Mouse (Mus musculus): ENCODE measurements around the gene Wasf2. TPM values are rescaled to one million over a fixed set of nuclear protein-coding genes. Genes with fewer than 3 reads are reported as not detected.

The Wasf2 gene
- total and polyA plus RNA-seq, 2 experiments from 2014 or later: 11.3 to 24.1 TPM

- Histone ChIP-seq H3K4me2 (ENCODE audit: low read depth) (no peak overlapping the region), H3K36me3 (ENCODE audit: insufficient read depth) (peaks cover 36% of the 10 kb centered on the region), H3K9me3 (ENCODE audit: low read length) (no peaks in the 10 kb centered on the region), H3K9ac (peak overlapping the region; percentile 18; the same call in 1 of the 2 replicates), H3K27me3 (ENCODE audit: insufficient read depth, low read length) (no peaks in the 10 kb centered on the region), H3K4me3 (ENCODE audit: low read depth, low read length) (no peak overlapping the region), H3K27ac (ENCODE audit: low read depth, low read length) (peak overlapping the region; percentile 64), H3K4me1 (ENCODE audit: insufficient read depth) (peaks cover 31% of the 10 kb centered on the region)
- TF ChIP-seq CTCF (IDR thresholded peaks at IDR 0.05; ENCODE audit: low read depth): no peak
- 10% methylated on average over 7 of the region's 7 CpGs for WGBS
- ATAC-seq: peak; percentile 47; the same call in 1 of the 2 replicates
- no peak for DNase-seq
These were observed 66.5 kb downstream of the Wasf2 start for GRCm38 (mm10) chr4:133196852-133197251.

GRCm38 (mm10) chr4:133197355-133197754, 67.0 kb downstream of the Wasf2 start:
- Histone ChIP-seq H3K4me1 (ENCODE audit: insufficient read depth) (peaks cover 31% of the 10 kb centered on the region), H3K4me3 (ENCODE audit: low read depth, low read length) (no peak overlapping the region), H3K36me3 (ENCODE audit: insufficient read depth) (peaks cover 33% of the 10 kb centered on the region), H3K27me3 (ENCODE audit: insufficient read depth, low read length) (no peaks in the 10 kb centered on the region), H3K9me3 (ENCODE audit: low read length) (no peaks in the 10 kb centered on the region), H3K4me2 (ENCODE audit: low read depth) (no peak overlapping the region), H3K27ac (ENCODE audit: low read depth, low read length) (peak overlapping the region; percentile 64), H3K9ac (peak overlapping the region; percentile 18; the same call in 1 of the 2 replicates)
- no peak for TF ChIP-seq CTCF (IDR thresholded peaks at IDR 0.05; ENCODE audit: low read depth)
- DNase-seq (peak; percentile 43), ATAC-seq (peak; percentile 16; the same call in 1 of the 2 replicates)
- WGBS: 7% methylated on average over 5 of the region's 5 CpGs

GRCm38 (mm10) chr4:133197801-133198286, 67.5 kb downstream of the Wasf2 start:
- Histone ChIP-seq H3K9me3 (ENCODE audit: low read length) (no peaks in the 10 kb centered on the region), H3K27me3 (ENCODE audit: insufficient read depth, low read length) (no peaks in the 10 kb centered on the region), H3K36me3 (ENCODE audit: insufficient read depth) (peaks cover 29% of the 10 kb centered on the region), H3K4me2 (ENCODE audit: low read depth) (no peak overlapping the region), H3K9ac (0 out of 2 replicates have a peak overlapping the region, but pooled peaks have one; percentile 18), H3K4me1 (ENCODE audit: insufficient read depth) (peaks cover 31% of the 10 kb centered on the region), H3K4me3 (ENCODE audit: low read depth, low read length) (no peak overlapping the region), H3K27ac (ENCODE audit: low read depth, low read length) (peak overlapping the region; percentile 64)
- ATAC-seq (peak; percentile 27), DNase-seq (peak; percentile 50)
- TF ChIP-seq CTCF (IDR thresholded peaks at IDR 0.05; ENCODE audit: low read depth): no peak
- 14% methylated on average over 13 of the region's 13 CpGs for WGBS

- 30% methylated on average over 19 of the region's 19 CpGs for WGBS
- Histone ChIP-seq H3K27me3 (ENCODE audit: insufficient read depth, low read length) (no peaks in the 10 kb centered on the region), H3K27ac (ENCODE audit: low read depth, low read length) (0 out of 2 replicates have a peak overlapping the region, but pooled peaks have one; percentile 64), H3K4me1 (ENCODE audit: insufficient read depth) (peaks cover 31% of the 10 kb centered on the region), H3K9me3 (ENCODE audit: low read length) (no peaks in the 10 kb centered on the region), H3K4me2 (ENCODE audit: low read depth) (no peak overlapping the region), H3K36me3 (ENCODE audit: insufficient read depth) (peaks cover 23% of the 10 kb centered on the region), H3K9ac (no peak overlapping the region), H3K4me3 (ENCODE audit: low read depth, low read length) (no peak overlapping the region)
- no peak for ATAC-seq
- no peak for DNase-seq
- TF ChIP-seq CTCF (IDR thresholded peaks at IDR 0.05; ENCODE audit: low read depth): no peak
These were observed 68.3 kb downstream of the Wasf2 start for GRCm38 (mm10) chr4:133198337-133199180.

DNA sequence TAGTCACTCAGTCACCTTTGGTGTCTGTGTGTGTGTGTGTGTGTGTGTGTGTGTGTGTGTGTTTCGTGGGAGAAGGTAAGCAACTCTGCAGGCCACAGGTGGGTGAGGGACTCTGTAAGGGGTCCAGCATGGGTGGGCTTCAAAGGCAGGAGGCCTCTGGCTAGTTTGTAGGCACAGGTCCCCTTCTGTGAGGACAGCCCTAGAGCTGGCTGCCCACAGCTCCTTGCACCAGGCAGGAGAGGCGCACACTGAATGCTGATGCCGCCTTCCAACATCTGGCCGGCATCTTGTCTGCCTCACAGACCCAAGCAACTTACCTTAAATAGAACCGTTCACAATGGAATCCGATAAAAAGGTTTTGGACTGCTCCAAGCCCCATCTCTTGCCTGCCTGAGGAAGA, 69.4 kb downstream of the Wasf2 start:
- no peak for TF ChIP-seq CTCF (IDR thresholded peaks at IDR 0.05; ENCODE audit: low read depth)
- DNase-seq (no peak), ATAC-seq (no peak)
- no peak overlapping the region for H3K4me2 ChIP-seq (ENCODE audit: low read depth)
- 65% methylated on average over 6 of the region's 6 CpGs for WGBS
- no peak overlapping the region for H3K4me3 ChIP-seq (ENCODE audit: low read depth, low read length)
- H3K9ac ChIP-seq: no peak overlapping the region
- H3K27me3 ChIP-seq (ENCODE audit: insufficient read depth, low read length): no peaks in the 10 kb centered on the region
- peaks cover 31% of the 10 kb centered on the region for H3K4me1 ChIP-seq (ENCODE audit: insufficient read depth)
- H3K36me3 ChIP-seq (ENCODE audit: insufficient read depth): peaks cover 12% of the 10 kb centered on the region
- no peaks in the 10 kb centered on the region for H3K9me3 ChIP-seq (ENCODE audit: low read length)
- H3K27ac ChIP-seq (ENCODE audit: low read depth, low read length): no peak overlapping the region

GRCm38 (mm10) chr4:133200343-133200742, 70.0 kb downstream of the Wasf2 start:
- Histone ChIP-seq H3K27me3 (ENCODE audit: insufficient read depth, low read length) (no peaks in the 10 kb centered on the region), H3K4me3 (ENCODE audit: low read depth, low read length) (no peak overlapping the region), H3K9ac (peak overlapping the region; percentile 14; the same call in 1 of the 2 replicates), H3K27ac (ENCODE audit: low read depth, low read length) (peak overlapping the region; percentile 64), H3K4me1 (ENCODE audit: insufficient read depth) (peaks cover 31% of the 10 kb centered on the region), H3K36me3 (ENCODE audit: insufficient read depth) (peaks cover 9% of the 10 kb centered on the region), H3K9me3 (ENCODE audit: low read length) (no peaks in the 10 kb centered on the region), H3K4me2 (ENCODE audit: low read depth) (peak overlapping the region; percentile 15; the same call in 1 of the 2 replicates)
- peak; percentile 36 for ATAC-seq
- peak; percentile 71 for DNase-seq
- no peak for TF ChIP-seq CTCF (IDR thresholded peaks at IDR 0.05; ENCODE audit: low read depth)
- 26% methylated on average over 21 of the region's 21 CpGs for WGBS

Measured in forebrain, postnatal 0 days (tissue).